Mouse (Mus musculus): ENCODE measurements around the gene Kcnn3.

- no peak for TF ChIP-seq GATA1 (IDR thresholded peaks at IDR 0.05; ENCODE audit: borderline replicate concordance, low read length)
- TF ChIP-seq FLI1 (IDR thresholded peaks at IDR 0.05; ENCODE audit: low read length): no peak
Measured at GRCm38 (mm10) chr3:89714359-89715206, 194.6 kb downstream of the Kcnn3 start, which contains the start of gene Adar.

Measured in megakaryocyte, embryonic 14.5 days (primary cell).